Mouse (Mus musculus): Measurements from ENCODE around the gene Gna12. TPM values are rescaled to one million over a fixed set of nuclear protein-coding genes. Genes with fewer than 3 reads are reported as not detected.

The Gna12 gene
- total RNA-seq, 2 experiments from 2014 or later: 37.6 to 54.8 TPM

GRCm38 (mm10) chr5:140828363-140828762 lies 1.9 kb downstream of the Gna12 start:
- ATAC-seq (replicated peaks; ENCODE audit: low FRiP score, low TSS enrichment, poor library complexity, severe bottlenecking): no peak

GRCm38 (mm10) chr5:140827896-140828295 lies 2.3 kb downstream of the Gna12 start:
- no peak for ATAC-seq (replicated peaks; ENCODE audit: low FRiP score, low TSS enrichment, poor library complexity, severe bottlenecking)

- ATAC-seq (replicated peaks; ENCODE audit: low FRiP score, low TSS enrichment, poor library complexity, severe bottlenecking): no peak
Observed at GRCm38 (mm10) chr5:140827413-140827812, 2.8 kb downstream of the Gna12 start.

- ATAC-seq (replicated peaks; ENCODE audit: low FRiP score, low TSS enrichment, poor library complexity, severe bottlenecking): no peak
Observed at GRCm38 (mm10) chr5:140826796-140827195, 3.4 kb downstream of the Gna12 start.

GRCm38 (mm10) chr5:140826118-140826517 lies 4.1 kb downstream of the Gna12 start:
- no peak for ATAC-seq (replicated peaks; ENCODE audit: low FRiP score, low TSS enrichment, poor library complexity, severe bottlenecking)

GRCm38 (mm10) chr5:140824126-140824525 lies 6.1 kb downstream of the Gna12 start:
- peak; percentile 48; the same call in 1 of the 2 replicates for ATAC-seq (replicated peaks; ENCODE audit: low FRiP score, low TSS enrichment, poor library complexity, severe bottlenecking)

- no peak for ATAC-seq (replicated peaks; ENCODE audit: low FRiP score, low TSS enrichment, poor library complexity, severe bottlenecking)
Observed at GRCm38 (mm10) chr5:140823386-140823785, 6.8 kb downstream of the Gna12 start.

GRCm38 (mm10) chr5:140821951-140822350 lies 8.3 kb downstream of the Gna12 start:
- ATAC-seq (replicated peaks; ENCODE audit: low FRiP score, low TSS enrichment, poor library complexity, severe bottlenecking): no peak

GRCm38 (mm10) chr5:140820539-140820938 lies 9.7 kb downstream of the Gna12 start:
- ATAC-seq (replicated peaks; ENCODE audit: low FRiP score, low TSS enrichment, poor library complexity, severe bottlenecking): no peak

- ATAC-seq (replicated peaks; ENCODE audit: low FRiP score, low TSS enrichment, poor library complexity, severe bottlenecking): no peak
Observed at GRCm38 (mm10) chr5:140819594-140819993, 10.6 kb downstream of the Gna12 start.

- no peak for ATAC-seq (replicated peaks; ENCODE audit: low FRiP score, low TSS enrichment, poor library complexity, severe bottlenecking)
Observed at GRCm38 (mm10) chr5:140818482-140819076, 11.7 kb downstream of the Gna12 start.

GRCm38 (mm10) chr5:140816950-140817568 lies 13.2 kb downstream of the Gna12 start:
- peak; percentile 69 for ATAC-seq (replicated peaks; ENCODE audit: low FRiP score, low TSS enrichment, poor library complexity, severe bottlenecking)

- ATAC-seq (replicated peaks; ENCODE audit: low FRiP score, low TSS enrichment, poor library complexity, severe bottlenecking): no peak
Observed at GRCm38 (mm10) chr5:140816008-140816407, 14.2 kb downstream of the Gna12 start.

- ATAC-seq (replicated peaks; ENCODE audit: low FRiP score, low TSS enrichment, poor library complexity, severe bottlenecking): peak; percentile 24
Observed at GRCm38 (mm10) chr5:140815059-140815728, 15.0 kb downstream of the Gna12 start.

- no peak for ATAC-seq (replicated peaks; ENCODE audit: low FRiP score, low TSS enrichment, poor library complexity, severe bottlenecking)
Observed at GRCm38 (mm10) chr5:140814403-140814802, 15.8 kb downstream of the Gna12 start.

GRCm38 (mm10) chr5:140812699-140813098 lies 17.5 kb downstream of the Gna12 start:
- ATAC-seq (replicated peaks; ENCODE audit: low FRiP score, low TSS enrichment, poor library complexity, severe bottlenecking): no peak

- ATAC-seq (replicated peaks; ENCODE audit: low FRiP score, low TSS enrichment, poor library complexity, severe bottlenecking): no peak
Observed at GRCm38 (mm10) chr5:140812063-140812462, 18.2 kb downstream of the Gna12 start.

- ATAC-seq (replicated peaks; ENCODE audit: low FRiP score, low TSS enrichment, poor library complexity, severe bottlenecking): no peak
Observed at GRCm38 (mm10) chr5:140811390-140811789, 18.8 kb downstream of the Gna12 start.

GRCm38 (mm10) chr5:140806939-140807338 lies 23.3 kb downstream of the Gna12 start:
- peak; percentile 84 for ATAC-seq (replicated peaks; ENCODE audit: low FRiP score, low TSS enrichment, poor library complexity, severe bottlenecking)

- ATAC-seq (replicated peaks; ENCODE audit: low FRiP score, low TSS enrichment, poor library complexity, severe bottlenecking): no peak
Observed at GRCm38 (mm10) chr5:140806252-140806651, 24.0 kb downstream of the Gna12 start.

- peak; percentile 24; the same call in 1 of the 2 replicates for ATAC-seq (replicated peaks; ENCODE audit: low FRiP score, low TSS enrichment, poor library complexity, severe bottlenecking)
Observed at GRCm38 (mm10) chr5:140801782-140802181, 28.4 kb downstream of the Gna12 start.
